Mouse (Mus musculus): ENCODE results near the gene Rbm47. TPM values are rescaled to one million over a fixed set of nuclear protein-coding genes. Genes with fewer than 3 reads are reported as not detected.

Gene Rbm47
- 5.8 TPM for polyA plus RNA-seq (2015; fragmentation: Illumina TruSeq; extraction: RNeasy Lipid Tissue Mini Kit (QIAGEN cat#74804); ENCODE audit: insufficient read depth, low read depth, low replicate concordance)

DNA sequence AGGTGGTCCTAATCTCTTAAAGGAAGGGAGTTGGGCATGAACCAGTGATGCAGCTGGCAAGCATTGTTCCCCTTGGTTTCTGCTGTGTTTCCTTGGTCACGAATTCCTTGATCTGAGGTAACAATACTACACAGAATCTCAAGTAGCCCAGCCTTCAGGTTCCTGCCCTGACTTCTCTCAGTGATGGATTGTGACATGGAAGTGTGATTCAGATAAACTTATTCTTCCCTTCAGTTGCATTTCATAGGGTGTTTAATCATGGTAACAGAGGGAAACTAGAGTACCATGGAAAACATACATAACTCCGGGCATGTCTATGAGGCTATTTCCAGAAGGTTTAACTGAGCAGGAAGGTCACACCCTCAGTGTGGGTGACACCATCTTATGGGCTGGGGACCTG is at the start of gene Rbm47:
Rbm47 (minus strand) TSS at position 101 of the 400 bp plus-strand sequence.

DNA sequence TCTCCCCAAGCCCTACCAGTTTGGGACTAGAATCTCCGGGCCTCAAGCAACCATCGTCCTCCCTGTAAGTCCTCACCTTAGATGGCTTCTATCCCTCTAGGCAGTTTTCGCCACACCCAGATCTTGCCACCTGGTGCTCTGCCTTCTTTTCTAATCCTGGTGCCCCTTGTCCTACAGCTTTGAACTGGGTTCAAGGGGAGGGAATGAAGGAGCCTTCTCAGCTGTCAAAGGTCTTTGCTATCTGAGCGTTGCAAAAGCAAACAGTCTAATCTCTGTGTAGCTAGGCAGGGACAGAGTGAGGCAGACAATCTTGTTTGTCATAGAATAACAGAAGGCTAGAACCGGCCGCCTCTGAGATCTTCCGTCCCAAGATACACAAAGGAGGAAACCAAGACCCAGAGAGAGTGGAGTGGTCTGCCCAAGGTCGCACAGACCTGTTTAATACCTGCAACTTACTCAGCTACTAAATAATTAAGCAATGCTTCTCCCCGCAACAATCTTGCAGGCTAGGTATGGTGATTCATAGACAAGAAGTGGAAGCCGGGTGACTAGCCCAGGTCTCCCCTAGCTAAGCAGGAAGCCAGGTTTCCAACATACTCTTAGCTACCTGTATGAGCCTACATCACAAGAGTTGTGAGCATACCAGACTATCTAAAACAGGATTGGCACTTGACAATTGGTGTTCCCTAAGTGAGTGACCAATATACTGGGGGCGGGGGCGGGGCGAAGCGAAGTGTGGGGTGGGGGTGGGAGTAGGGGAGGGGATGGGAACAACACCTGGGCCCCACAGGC is 168.6 kb downstream of the Rbm47 start, which contains the start of gene 9130230L23Rik:
9130230L23Rik (minus strand) TSS at position 152 of the 792 bp plus-strand sequence.

Other genes starting within 250 kb of the Rbm47 start
- gene Chrna9, start 238.2 kb downstream of the Rbm47 start, polyA plus RNA-seq (2015; fragmentation: Illumina TruSeq; extraction: RNeasy Lipid Tissue Mini Kit (QIAGEN cat#74804); ENCODE audit: insufficient read depth, low read depth, low replicate concordance) = not detected
- gene 9130230L23Rik, start 168.8 kb downstream of the Rbm47 start, polyA plus RNA-seq (2015; fragmentation: Illumina TruSeq; extraction: RNeasy Lipid Tissue Mini Kit (QIAGEN cat#74804); ENCODE audit: insufficient read depth, low read depth, low replicate concordance) = 1.3 TPM
- gene Nsun7, start 86.8 kb upstream of the Rbm47 start, polyA plus RNA-seq (2015; fragmentation: Illumina TruSeq; extraction: RNeasy Lipid Tissue Mini Kit (QIAGEN cat#74804); ENCODE audit: insufficient read depth, low read depth, low replicate concordance) = 0.22 TPM